Mouse (Mus musculus): ENCODE measurements at regions not wholly inside any gene's neighbourhood (a gene's known extent, or its start where the extent isn't known, plus 50 kb on each side); places are given as distances from the start of the nearest gene placed in this dataset.

GRCm38 (mm10) chr2:159067506-159067905 lies 272.9 kb downstream of the Dhx35 start:
- TF ChIP-seq CTCF (IDR thresholded peaks at IDR 0.05; ENCODE audit: extremely low read depth, insufficient read depth, low read length) (no peak), POLR2A (IDR thresholded peaks at IDR 0.05; ENCODE audit: extremely low read depth, insufficient read depth, low read length) (no peak)

Data from cortical plate, adult 2 months (tissue).